Comparison of ENCODE assay signal across 8 mouse cellular contexts in genomic region chr2:113595329-113596091, GRCm38 (mm10).
DNase-seq lines count a peak whose midpoint lies in the region; ATAC-seq and TF ChIP-seq lines count a peak whose summit lies in the region.

No protein-coding gene starts in this region.

- whole genome bisulfite sequencing in embryonic facial prominence, embryonic 12.5 days: 10% methylated on average over 10 of the region's 10 CpGs
- 4% methylated on average over 10 of the region's 10 CpGs for WGBS in hindbrain, embryonic 10.5 days
- 3% methylated on average over 10 of the region's 10 CpGs for WGBS in midbrain, embryonic 10.5 days
- WGBS in intestine, embryonic 15.5 days: 32% methylated on average over 10 of the region's 10 CpGs

- H3K9ac ChIP-seq in embryonic facial prominence, embryonic 12.5 days: no peak overlapping the region
- H3K9ac ChIP-seq in intestine, embryonic 15.5 days: no peak overlapping the region

- H3K27ac ChIP-seq in embryonic facial prominence, embryonic 12.5 days: 0 out of 2 replicates have a peak overlapping the region, but pooled peaks have one; percentile 6
- H3K27ac ChIP-seq in hindbrain, embryonic 10.5 days: no peak overlapping the region
- 0 out of 2 replicates have a peak overlapping the region, but pooled peaks have one; percentile 23 for H3K27ac ChIP-seq in midbrain, embryonic 10.5 days (replicated peaks)
- no peak overlapping the region for H3K27ac ChIP-seq in intestine, embryonic 15.5 days
- no peak overlapping the region for H3K27ac ChIP-seq in layer of hippocampus, adult 2 months

- no peak for TF ChIP-seq CTCF in layer of hippocampus, adult 2 months (conservative IDR thresholded peaks at IDR 0.05)

- no peak overlapping the region for H3K4me2 ChIP-seq in embryonic facial prominence, embryonic 12.5 days (replicated peaks)
- H3K4me2 ChIP-seq in intestine, embryonic 15.5 days (replicated peaks): no peak overlapping the region

- no peaks in the 10 kb centered on the region for H3K27me3 ChIP-seq in embryonic facial prominence, embryonic 12.5 days
- no peaks in the 10 kb centered on the region; the same call in 1 of the 2 replicates for H3K27me3 ChIP-seq in hindbrain, embryonic 10.5 days (ENCODE audit: insufficient read depth, poor library complexity, severe bottlenecking)
- peaks cover 4% of the 10 kb centered on the region; the same call in 1 of the 2 replicates for H3K27me3 ChIP-seq in midbrain, embryonic 10.5 days (ENCODE audit: low read depth, poor library complexity, severe bottlenecking)
- H3K27me3 ChIP-seq in intestine, embryonic 15.5 days (replicated peaks): no peaks in the 10 kb centered on the region

- peak; percentile 50 to 65 for DNase-seq in right cerebral cortex, postnatal 10 days (ENCODE audit: low spot score in 2 of 2)
- no peak for DNase-seq in right cerebral cortex, postnatal 36 days (ENCODE audit: low spot score in 2 of 2)
- DNase-seq in hindbrain, embryonic 10.5 days (ENCODE audit: low spot score): peak; percentile 55
- peak; percentile 53 for DNase-seq in midbrain, embryonic 10.5 days (ENCODE audit: low spot score)
- DNase-seq in layer of hippocampus, adult 2 months (ENCODE audit: low spot score in 2 of 2): no peak

- H3K4me3 ChIP-seq in embryonic facial prominence, embryonic 12.5 days: no peak overlapping the region
- H3K4me3 ChIP-seq in hindbrain, embryonic 10.5 days: 0 out of 2 replicates have a peak overlapping the region, but pooled peaks have one; percentile 20
- H3K4me3 ChIP-seq in midbrain, embryonic 10.5 days: 0 out of 2 replicates have a peak overlapping the region, but pooled peaks have one; percentile 3
- no peak overlapping the region for H3K4me3 ChIP-seq in intestine, embryonic 15.5 days (replicated peaks)
- no peak overlapping the region for H3K4me3 ChIP-seq in layer of hippocampus, adult 2 months

- H3K36me3 ChIP-seq in embryonic facial prominence, embryonic 12.5 days: no peaks in the 10 kb centered on the region
- no peaks in the 10 kb centered on the region for H3K36me3 ChIP-seq in hindbrain, embryonic 10.5 days
- H3K36me3 ChIP-seq in midbrain, embryonic 10.5 days: no peaks in the 10 kb centered on the region
- no peaks in the 10 kb centered on the region for H3K36me3 ChIP-seq in intestine, embryonic 15.5 days

- ATAC-seq in embryonic facial prominence, embryonic 12.5 days (ENCODE audit: insufficient number of reproducible peaks, insufficient read depth, low FRiP score, low TSS enrichment): no peak
- ATAC-seq in monocyte, adult 5-6 weeks (replicated peaks; ENCODE audit: insufficient number of reproducible peaks, low FRiP score, low TSS enrichment, poor library complexity, severe bottlenecking): no peak
- ATAC-seq in intestine, embryonic 15.5 days: no peak

- H3K9me3 ChIP-seq in embryonic facial prominence, embryonic 12.5 days: no peaks in the 10 kb centered on the region
- H3K9me3 ChIP-seq in hindbrain, embryonic 10.5 days: no peaks in the 10 kb centered on the region
- H3K9me3 ChIP-seq in midbrain, embryonic 10.5 days (replicated peaks): no peaks in the 10 kb centered on the region
- no peaks in the 10 kb centered on the region for H3K9me3 ChIP-seq in intestine, embryonic 15.5 days

- peaks cover 12% of the 10 kb centered on the region for H3K4me1 ChIP-seq in embryonic facial prominence, embryonic 12.5 days
- peaks cover 22% of the 10 kb centered on the region for H3K4me1 ChIP-seq in hindbrain, embryonic 10.5 days (replicated peaks)
- peaks cover 19% of the 10 kb centered on the region for H3K4me1 ChIP-seq in midbrain, embryonic 10.5 days
- peaks cover 5% of the 10 kb centered on the region; the same call in 1 of the 2 replicates for H3K4me1 ChIP-seq in intestine, embryonic 15.5 days (replicated peaks)

Comparison
In these comparisons a context has a peak if more than half of its experiments do, and no peak if none do; other contexts are left out.
1. DNase-seq: peak in right cerebral cortex, postnatal 10 days (2 of 2), hindbrain, embryonic 10.5 days (single experiment) and midbrain, embryonic 10.5 days (single experiment); none in right cerebral cortex, postnatal 36 days (0 of 2) and layer of hippocampus, adult 2 months (0 of 2).
2. H3K27ac ChIP-seq: peak in embryonic facial prominence, embryonic 12.5 days (single experiment) and midbrain, embryonic 10.5 days (single experiment); none in hindbrain, embryonic 10.5 days (single experiment), intestine, embryonic 15.5 days (single experiment) and layer of hippocampus, adult 2 months (single experiment).
3. H3K4me3 ChIP-seq: peak in hindbrain, embryonic 10.5 days (single experiment) and midbrain, embryonic 10.5 days (single experiment); none in embryonic facial prominence, embryonic 12.5 days (single experiment), intestine, embryonic 15.5 days (single experiment) and layer of hippocampus, adult 2 months (single experiment).